Mouse (Mus musculus) lung, postnatal 36 days (tissue): Measurements from ENCODE around the gene Brap.
"Not testable (repeated sequence)": the region's sequence is repeated elsewhere in the genome, so short reads cannot be mapped to it uniquely, and the experiment has no call there.

Source experiments
- DNase-seq: peaks from one replicate; pipeline ENCODE4 v3.0.0; 2022; ENCODE audit warnings: mixed read lengths

Gene Brap

GRCm38 (mm10) chr5:121660059-121660896, at the start of gene Brap, which contains the start of gene Acad10:
Brap (plus strand) TSS chr5:121660563.
Acad10 (minus strand) TSS chr5:121660514.
- peak; percentile 94 for DNase-seq

DNA sequence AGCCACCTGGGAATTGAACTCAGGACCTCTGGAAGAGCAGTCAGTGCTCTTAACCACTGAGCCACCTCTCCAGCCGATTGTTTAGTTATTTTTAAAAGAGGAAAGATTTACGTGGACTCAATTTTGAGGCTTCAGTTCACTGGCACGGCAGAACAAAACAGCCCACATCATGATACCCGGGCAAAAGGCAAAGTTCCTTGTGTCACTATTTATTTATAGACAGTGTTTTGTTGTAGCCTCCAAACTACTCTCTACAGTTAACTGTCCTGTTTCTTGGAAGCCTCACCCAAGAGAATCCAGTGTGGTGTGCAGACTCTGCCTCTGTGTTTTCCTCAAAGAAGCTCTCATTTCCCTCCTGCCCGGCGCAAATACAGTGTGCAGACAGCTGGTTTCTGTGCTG, 48.3 kb upstream of the Brap start:
- DNase-seq = no peak

GRCm38 (mm10) chr5:121614921-121615320, 45.4 kb upstream of the Brap start:
- peak; percentile 66 for DNase-seq

GRCm38 (mm10) chr5:121618592-121619513, 41.5 kb upstream of the Brap start, which contains the start of gene Acad12:
Acad12 (minus strand) TSS chr5:121618938.
- peak; percentile 90 for DNase-seq

GRCm38 (mm10) chr5:121621102-121621501, 39.3 kb upstream of the Brap start:
- no peak for DNase-seq

DNA sequence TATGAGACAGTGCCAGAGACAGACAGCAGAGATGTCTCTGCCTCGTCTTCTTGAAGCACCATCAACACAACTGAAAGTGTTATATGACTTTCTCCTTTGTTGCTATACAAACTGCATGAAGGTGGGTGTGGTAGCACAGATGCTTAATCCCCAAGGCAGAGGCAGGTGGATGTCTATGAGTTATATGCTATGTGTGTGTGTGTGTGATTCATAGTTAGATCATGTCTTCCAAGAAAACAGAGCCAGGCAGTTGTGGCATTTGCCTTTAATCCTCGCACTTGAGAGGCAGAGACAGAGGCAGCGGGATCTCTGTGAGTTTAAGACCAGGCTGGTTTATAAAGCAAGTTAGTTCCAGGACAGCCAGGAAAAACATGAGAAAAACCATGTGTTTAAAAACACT, 37.1 kb upstream of the Brap start:
- DNase-seq = no peak

GRCm38 (mm10) chr5:121627871-121628270, 32.5 kb upstream of the Brap start:
- peak; percentile 90 for DNase-seq

DNA sequence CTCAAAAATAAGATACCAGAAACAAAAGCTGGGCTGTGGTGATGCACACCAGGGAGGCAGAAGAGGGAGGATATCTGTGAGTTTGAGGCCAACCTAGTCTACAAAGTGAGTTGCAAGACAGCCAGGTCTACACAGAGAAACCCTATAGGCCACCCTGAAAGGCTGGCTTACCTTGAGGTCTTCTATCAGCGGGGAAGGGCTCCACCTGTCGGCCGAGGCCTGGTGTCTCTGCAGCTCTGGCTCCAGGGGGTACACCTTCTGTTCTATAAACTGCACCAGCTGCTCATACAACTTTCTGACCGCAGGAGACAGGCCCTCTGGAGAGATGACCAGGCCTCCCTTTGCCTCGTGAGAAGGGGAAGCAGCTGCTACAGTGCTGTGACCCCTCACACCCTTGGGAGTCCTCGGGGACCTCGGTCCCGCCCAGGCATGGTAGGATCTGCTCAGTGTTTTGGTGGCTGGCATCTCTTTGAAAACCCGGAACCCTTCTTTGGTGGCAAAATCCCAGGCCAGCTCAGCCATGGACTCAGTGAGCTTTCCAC, 29.2 kb upstream of the Brap start:
- peak; percentile 20 for DNase-seq

DNA sequence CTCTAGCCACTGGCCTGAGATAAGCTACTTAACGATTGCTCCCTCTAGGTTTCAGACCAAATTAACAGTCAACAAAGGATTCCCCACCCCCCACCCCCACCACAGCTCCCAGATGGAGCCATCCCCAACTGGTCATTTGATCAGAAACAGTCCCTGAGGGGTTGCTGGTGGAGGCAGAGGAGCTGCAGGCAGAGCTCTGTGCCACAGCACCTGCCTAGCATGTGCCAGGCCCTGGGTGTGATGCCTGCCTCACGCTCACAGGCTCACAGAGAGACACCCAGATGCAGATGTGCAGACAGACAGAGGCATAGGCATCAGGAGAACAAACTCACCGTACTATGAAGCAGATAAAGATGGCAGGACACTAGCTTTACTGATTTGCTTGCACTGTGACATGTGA, 27.6 kb upstream of the Brap start:
- DNase-seq = no peak

DNA sequence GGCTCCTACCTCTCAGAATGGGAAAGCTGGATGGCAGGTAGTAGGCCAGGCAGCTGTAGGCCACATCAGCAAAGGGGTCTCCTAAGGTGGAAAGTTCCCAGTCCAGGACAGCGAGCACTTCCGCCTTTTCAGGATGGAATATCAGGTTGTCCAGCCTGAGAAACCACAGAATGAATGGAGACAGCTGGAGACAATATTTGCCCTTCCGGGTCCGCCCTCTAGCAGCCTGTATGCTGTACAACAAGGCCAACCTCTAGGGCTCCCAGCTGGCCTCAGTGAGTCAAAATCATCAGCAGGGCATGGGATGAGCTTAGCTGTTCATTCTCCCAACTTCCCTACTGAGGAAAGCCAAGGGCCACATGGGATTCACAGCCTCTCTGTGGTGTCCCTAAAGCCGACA, 25.7 kb upstream of the Brap start:
- no peak for DNase-seq

DNA sequence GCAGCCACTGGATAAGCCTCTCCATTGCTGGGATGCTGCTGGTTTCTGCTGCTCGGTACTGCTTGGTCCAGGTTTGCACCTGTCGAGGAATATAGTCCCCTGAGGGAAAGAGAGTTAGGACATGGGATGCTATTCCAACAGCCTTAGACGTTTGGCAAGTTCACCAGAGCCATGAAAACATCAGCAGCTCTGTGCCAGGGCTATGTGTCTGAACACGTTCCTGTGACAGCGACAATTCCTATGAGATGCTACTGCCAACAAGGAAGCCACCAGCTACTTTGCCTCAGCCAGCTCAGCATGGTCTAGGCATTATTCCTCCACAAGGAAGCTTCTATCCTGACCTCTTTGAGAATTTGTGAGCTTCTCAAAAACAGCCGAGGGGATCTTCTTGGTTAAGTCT, 23.1 kb upstream of the Brap start:
- no peak for DNase-seq

- no peak for DNase-seq
Observed at GRCm38 (mm10) chr5:121639601-121640000, 20.8 kb upstream of the Brap start.

DNA sequence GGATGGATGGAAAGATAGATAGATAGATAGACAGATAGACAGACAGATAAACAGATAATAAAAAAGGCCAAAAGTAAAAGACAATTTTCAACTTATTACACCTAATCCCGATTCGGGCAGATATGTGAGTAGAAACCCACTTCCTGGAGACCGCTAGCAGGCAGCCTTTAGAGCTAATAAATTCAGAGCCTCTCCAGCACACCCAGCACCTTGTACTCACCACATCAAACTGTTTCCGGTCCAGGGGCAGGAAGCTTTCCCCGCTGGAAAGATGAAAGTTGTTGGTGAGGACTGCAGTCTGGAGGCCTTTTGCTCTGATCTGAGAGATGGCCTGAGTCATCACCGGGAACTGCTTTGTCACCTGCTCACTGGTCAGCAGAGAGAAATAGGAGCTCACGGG, 11.2 kb upstream of the Brap start:
- no peak for DNase-seq

DNA sequence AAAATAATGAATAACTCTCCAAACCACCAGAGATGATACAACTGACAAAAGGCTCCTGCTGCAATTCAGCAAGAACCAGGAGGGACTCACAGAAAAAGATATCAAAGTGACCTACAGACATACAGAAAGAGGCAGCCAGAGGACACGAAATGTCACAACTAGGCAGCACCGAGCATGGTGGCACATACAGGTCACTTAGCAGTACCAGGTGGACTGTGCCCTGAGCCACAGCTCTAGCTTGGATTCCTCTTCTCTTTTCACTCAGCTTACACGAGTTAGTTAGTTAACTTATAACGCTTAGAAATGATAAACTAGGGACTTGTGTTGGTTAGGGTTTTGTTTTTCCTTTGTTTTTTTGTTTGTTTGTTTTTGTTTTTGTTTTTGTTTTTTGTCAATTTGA, 5.8 kb upstream of the Brap start:
- DNase-seq = no peak

- peak; percentile 76 for DNase-seq
Observed at GRCm38 (mm10) chr5:121656866-121657265, 3.5 kb upstream of the Brap start.

GRCm38 (mm10) chr5:121657656-121658055, 2.7 kb upstream of the Brap start:
- not testable (repeated sequence) for DNase-seq

- DNase-seq = peak; percentile 8
Observed at GRCm38 (mm10) chr5:121660897-121661254, 513 bp downstream of the Brap start.

DNA sequence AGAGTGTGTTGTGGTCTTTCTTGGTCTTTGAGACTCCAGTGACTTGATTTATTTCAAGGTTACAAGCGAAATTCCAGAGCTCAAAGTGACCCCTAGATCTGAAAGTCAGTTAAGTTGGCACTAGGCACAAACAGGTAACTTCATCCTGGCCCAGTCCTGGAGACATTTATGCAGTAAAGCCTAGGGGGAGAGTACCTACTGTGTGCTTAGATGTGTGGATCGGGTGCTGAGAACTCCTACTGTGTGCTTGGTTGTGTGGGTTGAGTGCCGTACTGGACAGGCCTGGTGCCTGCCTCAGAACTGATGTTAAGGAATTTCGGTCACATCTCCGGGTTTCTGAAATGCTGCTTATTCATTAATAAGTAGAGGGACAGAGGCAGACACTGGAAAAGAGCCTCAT, 1.1 kb downstream of the Brap start:
- DNase-seq = no peak

- no peak for DNase-seq
Observed at GRCm38 (mm10) chr5:121663456-121663855, 3.1 kb downstream of the Brap start.

DNA sequence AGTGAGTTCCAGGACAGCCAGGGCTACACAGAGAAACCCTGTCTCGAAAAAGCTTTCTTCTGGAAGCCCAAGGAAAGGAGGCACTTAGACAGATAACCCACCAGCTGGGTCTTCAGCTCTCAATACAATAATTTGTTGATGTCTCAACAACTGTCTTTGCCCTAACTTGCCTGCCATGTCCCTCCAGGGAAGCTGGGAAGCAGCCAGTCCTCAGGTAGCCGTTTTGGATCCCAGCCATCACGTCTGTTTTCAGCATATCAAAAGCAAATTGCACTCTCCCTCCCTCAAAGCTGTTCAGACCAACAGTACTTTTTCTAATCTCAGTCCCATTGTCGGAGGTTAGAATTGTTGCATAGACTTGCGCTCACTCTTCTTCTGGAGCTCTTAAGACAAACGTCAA, 3.7 kb downstream of the Brap start:
- no peak for DNase-seq

- DNase-seq = no peak
Observed at GRCm38 (mm10) chr5:121664971-121665370, 4.6 kb downstream of the Brap start.

DNA sequence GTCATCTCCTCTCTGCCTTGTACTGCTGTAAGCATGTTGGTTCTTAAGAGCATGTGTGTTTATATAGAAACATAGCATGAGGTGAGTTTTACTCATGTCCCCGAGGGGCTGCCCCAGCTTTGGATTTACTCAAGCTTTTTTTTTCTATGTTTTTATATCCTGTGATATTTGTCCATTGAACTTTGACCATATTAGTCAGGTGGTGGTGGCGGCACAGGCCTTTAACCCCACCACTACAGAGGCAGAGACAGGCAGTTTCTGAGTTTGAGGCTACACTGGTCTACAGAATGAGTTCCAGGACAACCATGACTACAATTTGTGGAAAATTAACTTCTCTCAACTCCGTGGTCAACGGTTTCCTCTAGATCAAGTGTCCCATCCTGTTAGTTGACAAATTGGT, 6.7 kb downstream of the Brap start:
- DNase-seq = no peak

DNA sequence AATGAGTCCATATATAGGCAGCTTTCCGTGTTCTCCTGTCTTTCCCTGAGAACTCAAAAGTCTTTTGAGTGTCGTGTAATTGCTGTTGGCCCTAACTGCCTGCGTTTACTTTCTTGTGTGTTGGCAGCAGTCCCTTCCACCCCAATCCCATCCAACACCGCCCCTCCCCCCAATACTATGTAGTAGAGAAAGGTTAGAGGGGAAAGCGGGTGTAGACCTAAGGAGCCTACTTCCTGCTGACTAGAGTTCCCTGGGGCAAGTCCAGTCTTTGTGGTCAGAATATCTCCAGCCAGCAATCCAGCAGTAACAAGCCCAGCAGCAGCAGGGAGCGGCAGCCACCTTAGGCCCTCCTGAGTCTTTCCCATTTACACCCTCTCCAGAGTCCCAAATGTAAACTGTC, 8.0 kb downstream of the Brap start:
- DNase-seq = peak; percentile 56

DNA sequence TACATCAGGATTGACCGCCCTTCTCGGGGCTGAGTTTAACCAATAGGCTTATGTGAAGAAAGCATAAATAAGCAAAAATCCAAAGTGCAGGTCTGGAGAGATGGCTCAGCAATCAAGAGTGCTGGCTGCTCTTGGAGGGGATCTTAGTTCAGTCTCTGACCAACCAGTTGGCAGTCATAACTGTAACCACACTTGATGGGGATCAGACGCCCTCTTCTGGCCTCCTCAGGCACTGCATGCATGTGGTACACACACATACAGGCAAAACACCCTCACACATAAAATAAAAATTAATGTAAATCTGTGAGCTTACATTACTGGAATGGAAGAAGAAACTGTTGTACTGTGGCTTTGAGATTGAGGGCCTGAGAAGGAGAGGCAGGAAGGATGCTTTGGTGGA, 10.0 kb downstream of the Brap start:
- peak; percentile 47 for DNase-seq
